In genomic region chr6:148101977-148102376, GRCm38 (mm10) we compare ENCODE assay signal across 28 mouse cellular contexts. TPM values are rescaled to one million over a fixed set of nuclear protein-coding genes. Genes with fewer than 3 reads are reported as not detected.
A peak's percentile ranks its signal among the peaks of the same experiment; 100 is the strongest.
DNase-seq lines count a peak whose midpoint lies in the region; ATAC-seq and TF ChIP-seq lines count a peak whose summit lies in the region.
"Had no signal": no experiment of that assay in that cellular context is flagged by ENCODE, and none has a peak within 500 bp of the region (broad histone marks: within the 10 kb centered on the region; RNA-seq: fewer than 3 reads in every experiment).

No protein-coding gene starts in this region.

- 43% methylated on average over 3 of the region's 3 CpGs for WGBS in lung, embryonic 15.5 days
- WGBS in lung, adult 2 months = 49% methylated on average over 3 of the region's 3 CpGs
- WGBS in lung, postnatal 0 days = 45% methylated on average over 3 of the region's 3 CpGs
- WGBS in hindbrain, embryonic 16.5 days = 90% methylated on average over 3 of the region's 3 CpGs

- H3K4me3 ChIP-seq in lung, embryonic 15.5 days = no peak overlapping the region
- H3K4me3 ChIP-seq in lung, adult 2 months (replicated peaks; ENCODE audit: extremely low read depth, low read depth, low read length) = no peak overlapping the region
- no peak overlapping the region for H3K4me3 ChIP-seq in lung, postnatal 0 days (ENCODE audit: low read depth, low read length)
- H3K4me3 ChIP-seq in hindbrain, embryonic 16.5 days (ENCODE audit: low read length) = no peak overlapping the region
- H3K4me3 ChIP-seq: embryonic facial prominence, embryonic 12.5 days; embryonic facial prominence, embryonic 15.5 days; gastrocnemius, adult 2 months; heart, embryonic 10.5 days; heart, embryonic 13.5 days; hindbrain, embryonic 12.5 days; hindbrain, embryonic 15.5 days had no signal

- ATAC-seq in lung, embryonic 15.5 days (ENCODE audit: borderline replicate concordance, extremely low read depth, low FRiP score, low TSS enrichment) = peak; percentile 86; the same call in 1 of the 2 replicates
- no peak for ATAC-seq in lung, postnatal 0 days
- peak; percentile 50 for ATAC-seq in granulocyte monocyte progenitor cell, adult 5-6 weeks (replicated peaks; ENCODE audit: poor library complexity, severe bottlenecking)
- peak; percentile 53 for ATAC-seq in megakaryocyte progenitor cell, adult 5-6 weeks (replicated peaks; ENCODE audit: poor library complexity)
- no peak for ATAC-seq in megakaryocyte-erythroid progenitor cell, adult 5-6 weeks (replicated peaks; ENCODE audit: low FRiP score, low TSS enrichment, poor library complexity, severe bottlenecking)
- ATAC-seq in hindbrain, embryonic 16.5 days = no peak
- ATAC-seq: activated CD4-positive, CD25-positive, alpha-beta regulatory T cell, adult 4 months; CD4-positive, CD25-positive, alpha-beta regulatory T cell, adult 4 months; forebrain, embryonic 14.5 days; forebrain, postnatal 0 days had no signal

- no peak for TF ChIP-seq EP300 in lung, postnatal 0 days (IDR thresholded peaks at IDR 0.05)

- no peak for TF ChIP-seq POLR2A in lung, adult 2 months (IDR thresholded peaks at IDR 0.05; ENCODE audit: borderline replicate concordance, extremely low read depth, low read depth, low read length)

- DNase-seq in lung, adult 2 months = no peak
- peak; percentile 6 for DNase-seq in lung, postnatal 36 days
- no peak for DNase-seq in lung, postnatal 0 days (ENCODE audit: low spot score)
- DNase-seq: adrenal gland, postnatal 10 days; adrenal gland, postnatal 36 days; cerebellum, adult 18-20 months; cerebellum, adult 9-10 months; cerebellum, postnatal 14 days; forebrain, postnatal 0 days; gastrocnemius, adult 2 months; gastrocnemius, postnatal 14 days; heart, adult 18-20 months; heart, postnatal 14 days; heart, postnatal 4 days had no signal

- H3K36me3 ChIP-seq in lung, embryonic 15.5 days = no peaks in the 10 kb centered on the region
- H3K36me3 ChIP-seq in lung, postnatal 0 days (ENCODE audit: insufficient read depth, low read length) = no peaks in the 10 kb centered on the region
- no peaks in the 10 kb centered on the region for H3K36me3 ChIP-seq in hindbrain, embryonic 16.5 days (ENCODE audit: control insufficient read depth, insufficient read depth, low read length)
- H3K36me3 ChIP-seq: embryonic facial prominence, embryonic 12.5 days; embryonic facial prominence, embryonic 15.5 days; heart, embryonic 10.5 days; heart, embryonic 13.5 days; hindbrain, embryonic 12.5 days; hindbrain, embryonic 15.5 days had no signal

- no peak overlapping the region for H3K4me2 ChIP-seq in lung, embryonic 15.5 days
- no peak overlapping the region for H3K4me2 ChIP-seq in lung, postnatal 0 days (replicated peaks; ENCODE audit: low read depth, low read length)
- no peak overlapping the region for H3K4me2 ChIP-seq in hindbrain, embryonic 16.5 days (ENCODE audit: low read length)
- H3K4me2 ChIP-seq: embryonic facial prominence, embryonic 12.5 days; embryonic facial prominence, embryonic 15.5 days; heart, embryonic 13.5 days; hindbrain, embryonic 12.5 days; hindbrain, embryonic 15.5 days had no signal

- H3K4me1 ChIP-seq in lung, embryonic 15.5 days = no peaks in the 10 kb centered on the region
- no peaks in the 10 kb centered on the region for H3K4me1 ChIP-seq in lung, adult 2 months (ENCODE audit: control insufficient read depth, insufficient read depth, low read length)
- no peaks in the 10 kb centered on the region for H3K4me1 ChIP-seq in lung, postnatal 0 days (ENCODE audit: insufficient read depth, low read depth, low read length)
- no peaks in the 10 kb centered on the region for H3K4me1 ChIP-seq in hindbrain, embryonic 16.5 days (ENCODE audit: control insufficient read depth, insufficient read depth, low read depth, low read length)
- H3K4me1 ChIP-seq: embryonic facial prominence, embryonic 12.5 days; embryonic facial prominence, embryonic 15.5 days; heart, embryonic 10.5 days; heart, embryonic 13.5 days; hindbrain, embryonic 12.5 days; hindbrain, embryonic 15.5 days had no signal

- no peak for TF ChIP-seq CTCF in lung, adult 2 months (IDR thresholded peaks at IDR 0.05; ENCODE audit: insufficient read depth, low read length)
- TF ChIP-seq CTCF in lung, postnatal 0 days (IDR thresholded peaks at IDR 0.05) = no peak

- H3K9ac ChIP-seq in lung, embryonic 15.5 days = no peak overlapping the region
- H3K9ac ChIP-seq in lung, postnatal 0 days (replicated peaks; ENCODE audit: low read depth) = no peak overlapping the region
- no peak overlapping the region for H3K9ac ChIP-seq in hindbrain, embryonic 16.5 days (ENCODE audit: low read depth, low read length)
- H3K9ac ChIP-seq: embryonic facial prominence, embryonic 12.5 days; embryonic facial prominence, embryonic 15.5 days; forebrain, postnatal 0 days; heart, embryonic 13.5 days; hindbrain, embryonic 12.5 days; hindbrain, embryonic 15.5 days had no signal

- H3K9me3 ChIP-seq in lung, embryonic 15.5 days = no peaks in the 10 kb centered on the region
- no peaks in the 10 kb centered on the region for H3K9me3 ChIP-seq in lung, postnatal 0 days (ENCODE audit: low read length)
- no peaks in the 10 kb centered on the region; the same call in 1 of the 2 replicates for H3K9me3 ChIP-seq in hindbrain, embryonic 16.5 days (ENCODE audit: control insufficient read depth, low read length)
- H3K9me3 ChIP-seq: embryonic facial prominence, embryonic 12.5 days; embryonic facial prominence, embryonic 15.5 days; heart, embryonic 10.5 days; heart, embryonic 13.5 days; hindbrain, embryonic 12.5 days; hindbrain, embryonic 15.5 days had no signal

- H3K27ac ChIP-seq in lung, embryonic 15.5 days = 0 out of 2 replicates have a peak overlapping the region, but pooled peaks have one; percentile 15
- no peak overlapping the region for H3K27ac ChIP-seq in lung, postnatal 0 days (ENCODE audit: low read length)
- H3K27ac ChIP-seq in hindbrain, embryonic 16.5 days (ENCODE audit: low read depth, low read length) = no peak overlapping the region
- H3K27ac ChIP-seq: embryonic facial prominence, embryonic 12.5 days; embryonic facial prominence, embryonic 15.5 days; gastrocnemius, adult 2 months; heart, embryonic 10.5 days; heart, embryonic 13.5 days; hindbrain, embryonic 12.5 days; hindbrain, embryonic 15.5 days had no signal

- no peaks in the 10 kb centered on the region for H3K27me3 ChIP-seq in lung, embryonic 15.5 days
- no peaks in the 10 kb centered on the region for H3K27me3 ChIP-seq in lung, postnatal 0 days (replicated peaks; ENCODE audit: insufficient read depth, low read length)
- no peaks in the 10 kb centered on the region for H3K27me3 ChIP-seq in hindbrain, embryonic 16.5 days (replicated peaks; ENCODE audit: control insufficient read depth, insufficient read depth, low read length)
- H3K27me3 ChIP-seq: embryonic facial prominence, embryonic 12.5 days; embryonic facial prominence, embryonic 15.5 days; heart, embryonic 13.5 days; hindbrain, embryonic 12.5 days; hindbrain, embryonic 15.5 days had no signal

RNA-seq across cellular contexts. Expression of gene Far2, which starts 54.9 kb away (rescaled TPM):
- 8.1 and 8.5 TPM in 2 replicates for polyA plus RNA-seq in lung, embryonic 15.5 days (2015; fragmentation: Nextera tagmentation; extraction: Ambion mirVana)
- polyA plus RNA-seq in lung, adult 2 months (2012; rRNA removed) = 0.49 TPM in 1 of 2 replicates, not detected in the other
- polyA plus RNA-seq in lung, postnatal 0 days (2015; fragmentation: Nextera tagmentation; extraction: Ambion mirVana) = 1.1 and 1.2 TPM in 2 replicates
- 15.3 and 19.3 TPM in 2 replicates for total RNA-seq in granulocyte monocyte progenitor cell, adult 5-6 weeks (2014; fragmentation: Nextera tagmentation)
- 21.8 and 22.4 TPM in 2 replicates for total RNA-seq in granulocyte monocyte progenitor cell, adult 5-6 weeks (2017)
- 43.2 and 43.8 TPM in 2 replicates for total RNA-seq in megakaryocyte progenitor cell, adult 5-6 weeks (2015)
- 20.9 and 26.9 TPM in 2 replicates for total RNA-seq in megakaryocyte progenitor cell, adult 5-6 weeks (2017)
- total RNA-seq in megakaryocyte-erythroid progenitor cell, adult 5-6 weeks (2014; fragmentation: Nextera tagmentation) = 0.37 and 2.0 TPM in 2 replicates
- 0.85 TPM in 1 of 2 replicates, not detected in the other for total RNA-seq in megakaryocyte-erythroid progenitor cell, adult 5-6 weeks (2017)
- polyA plus RNA-seq in hindbrain, embryonic 16.5 days (2015; fragmentation: Nextera tagmentation; extraction: Ambion mirVana) = 30.8 and 34.3 TPM in 2 replicates
- total RNA-seq: heart, adult 18-20 months; heart, postnatal 4 days had no signal

Comparison
In these comparisons a context has a peak if more than half of its experiments do, and no peak if none do; other contexts are left out.
1. ATAC-seq: peak in lung, embryonic 15.5 days (single experiment), granulocyte monocyte progenitor cell, adult 5-6 weeks (single experiment) and megakaryocyte progenitor cell, adult 5-6 weeks (single experiment); none in lung, postnatal 0 days (single experiment), megakaryocyte-erythroid progenitor cell, adult 5-6 weeks (single experiment) and hindbrain, embryonic 16.5 days (single experiment).